Mouse (Mus musculus) embryonic facial prominence, embryonic 15.5 days (tissue): Measurements from ENCODE around the gene Skil. TPM values are rescaled to one million over a fixed set of nuclear protein-coding genes. Genes with fewer than 3 reads are reported as not detected.

Experiments
- ATAC-seq: fragments of 200-750 bp; cut with Nextera tagmentation; 2 replicates; pipeline ENCODE4 v1.8.0; 2017; ENCODE audit warnings: low read depth, moderate TSS enrichment; ENCODE audit not compliant: insufficient number of reproducible peaks, low FRiP score, low TSS enrichment
- H3K27ac ChIP-seq: fragments of 300-500 bp; sonication (generic); replicated peaks from 2 replicates; pipeline ENCODE4 v1.5.1; 2015; ENCODE audit warnings: mild to moderate bottlenecking, inconsistent platforms
- H3K27me3 ChIP-seq: fragments of 300-500 bp; sonication (generic); 2 replicates; pipeline ENCODE4 v1.6.1; 2015; ENCODE audit warnings: inconsistent platforms
- H3K36me3 ChIP-seq: fragments of 300-500 bp; sonication (generic); 2 replicates; pipeline ENCODE4 v1.6.1; 2015; ENCODE audit warnings: mild to moderate bottlenecking, inconsistent platforms
- H3K4me1 ChIP-seq: fragments of 300-500 bp; sonication (generic); 2 replicates; pipeline ENCODE4 v1.6.1; 2015; ENCODE audit warnings: inconsistent platforms
- H3K4me2 ChIP-seq: fragments of 300-500 bp; sonication (generic); replicated peaks from 2 replicates; pipeline ENCODE4 v1.6.1; 2015; ENCODE audit warnings: mild to moderate bottlenecking, inconsistent platforms
- H3K4me3 ChIP-seq: fragments of 300-500 bp; sonication (generic); replicated peaks from 2 replicates; pipeline ENCODE4 v1.5.1; 2015; ENCODE audit warnings: mild to moderate bottlenecking, inconsistent platforms
- H3K9ac ChIP-seq: fragments of 300-500 bp; sonication (generic); 2 replicates; pipeline ENCODE4 v1.6.1; 2015; ENCODE audit warnings: inconsistent platforms
- H3K9me3 ChIP-seq: fragments of 300-500 bp; sonication (generic); replicated peaks from 2 replicates; pipeline ENCODE4 v1.6.1; 2016; ENCODE audit warnings: inconsistent platforms
- WGBS: fragments of 180-500 bp; shearing (Covaris S2); methylation state at CpG from one replicate; pipeline ENCODE4 v1.1.7; 2015; 5-methylcytosine and 5-hydroxymethylcytosine counted together
- polyA plus RNA-seq: library from polyadenylated mRNA; unstranded; fragments of >200 nt; fragmentation: Nextera tagmentation; extraction: Ambion mirVana; gene quantifications from 2 replicates; pipeline ENCODE4 v1.2.1, GENCODE M21; 2015

Gene Skil
- polyA plus RNA-seq, 1 experiment from 2014 or later: 15.8 TPM

DNA sequence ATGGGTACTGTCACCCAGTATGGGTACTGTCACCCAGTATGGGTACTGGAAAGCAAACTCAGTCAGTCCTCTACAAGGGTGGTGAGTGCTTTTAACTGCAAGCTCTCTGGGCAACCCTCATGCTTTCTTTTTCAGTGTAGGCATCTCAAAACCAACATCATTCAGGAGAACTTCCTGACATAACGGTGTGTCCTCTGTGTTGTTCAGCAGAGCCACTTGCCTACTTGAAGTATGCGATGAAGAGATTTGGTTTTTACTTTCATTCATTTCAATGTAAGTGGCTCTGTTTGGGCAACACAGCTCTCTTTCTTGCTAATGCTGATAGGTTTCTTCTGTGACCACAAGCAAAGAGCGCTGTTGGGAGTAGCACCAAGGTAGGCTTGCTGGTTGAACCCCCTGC lies 9.9 kb upstream of the Skil start:
- Histone ChIP-seq H3K9me3 (no peaks in the 10 kb centered on the region), H3K27me3 (no peaks in the 10 kb centered on the region), H3K9ac (no peak overlapping the region), H3K4me2 (no peak overlapping the region), H3K4me1 (peaks cover 10% of the 10 kb centered on the region), H3K4me3 (no peak overlapping the region), H3K36me3 (no peaks in the 10 kb centered on the region), H3K27ac (no peak overlapping the region)
- ATAC-seq: no peak
- 87% methylated on average over 3 of the region's 3 CpGs for WGBS

DNA sequence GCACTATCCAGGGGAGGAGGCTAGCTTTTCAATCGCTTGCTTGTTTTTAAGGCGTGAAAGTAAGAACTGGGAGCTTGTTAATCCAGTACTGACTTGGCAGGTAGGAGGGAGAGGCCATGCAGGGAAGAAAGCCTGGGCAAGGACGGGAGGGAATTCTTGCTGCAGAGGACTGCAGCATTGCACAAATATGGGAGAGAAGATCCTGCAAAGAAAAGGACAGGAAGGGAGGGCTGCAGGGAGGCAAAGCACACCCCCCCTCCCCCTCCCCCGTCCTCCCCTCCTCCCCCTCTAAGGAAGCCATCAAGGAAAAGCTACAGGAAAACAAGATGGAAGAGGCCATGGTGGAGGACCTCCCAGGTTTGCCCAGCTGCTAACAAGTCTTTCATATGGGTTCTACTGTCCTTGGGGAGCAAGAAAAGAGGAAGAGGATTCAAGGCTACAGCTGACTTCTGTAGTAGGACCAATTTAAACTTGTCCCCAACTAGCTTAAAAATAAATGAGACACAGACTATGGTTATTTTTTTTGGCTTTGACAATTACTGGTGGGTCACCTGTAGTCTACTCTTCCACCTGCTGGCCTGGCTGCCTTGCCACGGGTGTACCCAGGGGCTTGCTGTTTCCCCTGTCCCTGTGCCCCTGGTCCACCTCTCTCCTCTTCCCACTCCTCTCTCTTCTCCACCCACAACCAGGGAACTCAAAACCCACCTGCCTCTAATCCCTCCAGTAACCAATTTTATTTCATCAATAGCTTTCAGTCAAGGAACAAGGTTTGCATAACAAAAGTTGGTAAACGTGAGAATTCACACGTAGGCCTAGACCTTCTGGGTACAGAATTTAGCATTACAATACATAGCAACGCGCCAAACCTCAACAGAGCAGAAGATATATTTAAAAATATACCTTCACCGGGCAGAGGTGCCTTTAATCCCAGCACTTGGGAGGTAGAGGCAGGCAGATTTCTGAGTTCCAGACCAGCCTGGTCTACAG lies 5.8 kb upstream of the Skil start:
- ATAC-seq: no peak
- H3K27ac ChIP-seq: no peak overlapping the region
- H3K4me2 ChIP-seq: no peak overlapping the region
- 44% methylated on average over 10 of the region's 10 CpGs for WGBS
- H3K4me1 ChIP-seq: peaks cover 7% of the 10 kb centered on the region
- H3K27me3 ChIP-seq: no peaks in the 10 kb centered on the region
- H3K36me3 ChIP-seq: no peaks in the 10 kb centered on the region
- H3K9me3 ChIP-seq: no peaks in the 10 kb centered on the region
- H3K4me3 ChIP-seq: no peak overlapping the region
- H3K9ac ChIP-seq: no peak overlapping the region

GRCm38 (mm10) chr3:31089956-31090355 lies 4.9 kb upstream of the Skil start:
- H3K4me1 ChIP-seq: peaks cover 5% of the 10 kb centered on the region; the same call in 1 of the 2 replicates
- 57% methylated on average over 7 of the region's 7 CpGs for WGBS
- no peaks in the 10 kb centered on the region for H3K36me3 ChIP-seq
- no peaks in the 10 kb centered on the region for H3K9me3 ChIP-seq
- no peak overlapping the region for H3K27ac ChIP-seq
- no peak for ATAC-seq
- H3K27me3 ChIP-seq: no peaks in the 10 kb centered on the region
- no peak overlapping the region for H3K9ac ChIP-seq
- H3K4me3 ChIP-seq: no peak overlapping the region
- H3K4me2 ChIP-seq: no peak overlapping the region

- peak overlapping the region; percentile 67 for H3K4me2 ChIP-seq
- H3K4me3 ChIP-seq: peak overlapping the region; percentile 70
- ATAC-seq: no peak
- peak overlapping the region; percentile 98 for H3K27ac ChIP-seq
- 0 out of 2 replicates have a peak overlapping the region, but pooled peaks have one; percentile 4 for H3K9ac ChIP-seq
- no peaks in the 10 kb centered on the region for H3K9me3 ChIP-seq
- 4% methylated on average over 13 of the region's 13 CpGs for WGBS
- peaks cover 20% of the 10 kb centered on the region for H3K4me1 ChIP-seq
- H3K27me3 ChIP-seq: no peaks in the 10 kb centered on the region
- no peaks in the 10 kb centered on the region for H3K36me3 ChIP-seq
Measured at GRCm38 (mm10) chr3:31093196-31093595, 1.7 kb upstream of the Skil start.

DNA sequence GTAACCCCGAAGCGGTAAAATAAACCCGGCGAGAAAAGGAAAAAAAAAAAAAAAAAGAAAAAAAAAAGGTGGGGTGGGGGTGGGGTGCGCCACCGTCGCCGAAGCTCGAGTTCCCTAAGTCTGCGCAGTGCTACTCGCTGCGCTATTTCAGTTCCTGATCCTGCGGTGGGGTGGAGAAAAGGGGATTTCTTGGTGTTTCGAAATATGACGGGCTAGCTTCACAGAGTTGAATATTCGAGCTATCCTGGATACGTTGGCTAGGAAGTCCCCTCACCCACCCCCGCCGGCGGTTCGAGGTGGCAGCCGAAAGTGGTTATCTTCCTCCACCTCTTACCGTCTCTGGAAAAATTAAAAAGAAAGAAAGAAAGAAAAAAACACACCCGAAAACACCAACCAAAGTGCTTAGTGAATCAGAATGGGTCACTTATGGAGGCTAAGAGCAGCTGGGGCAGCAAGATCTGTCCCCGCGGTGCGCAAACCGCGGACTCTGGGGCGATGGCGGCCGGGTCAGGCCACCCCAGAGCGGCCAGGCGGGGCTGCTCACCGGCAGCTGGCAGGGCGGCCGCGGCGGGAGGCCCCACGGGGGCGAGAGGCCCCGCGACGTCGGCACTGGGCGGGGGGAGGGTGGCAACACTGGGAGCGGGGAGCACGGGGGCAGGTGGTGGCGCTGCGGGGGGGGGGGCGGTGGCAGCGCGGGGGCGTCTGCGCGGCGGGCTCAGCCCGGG lies 1.1 kb upstream of the Skil start:
- peak overlapping the region; percentile 21; the same call in 1 of the 2 replicates for H3K9ac ChIP-seq
- WGBS: under 1% methylated on average over 48 of the region's 58 CpGs
- ATAC-seq: peak; percentile 72

GRCm38 (mm10) chr3:31095179-31095490 lies 277 bp downstream of the Skil start:
- Histone ChIP-seq H3K4me3 (peak overlapping the region; percentile 70), H3K9ac (peak overlapping the region; percentile 45), H3K4me2 (peak overlapping the region; percentile 67), H3K9me3 (no peaks in the 10 kb centered on the region), H3K27ac (peak overlapping the region; percentile 98), H3K4me1 (peaks cover 30% of the 10 kb centered on the region), H3K36me3 (no peaks in the 10 kb centered on the region), H3K27me3 (no peaks in the 10 kb centered on the region)
- under 1% methylated on average over 35 of the region's 39 CpGs for WGBS
- ATAC-seq: no peak; the same call in 1 of the 2 replicates

More for the DNA sequence above, 1.1 kb upstream of the Skil start:
- peaks cover 22% of the 10 kb centered on the region for H3K4me1 ChIP-seq
- H3K27me3 ChIP-seq: no peaks in the 10 kb centered on the region
- H3K4me2 ChIP-seq: peak overlapping the region; percentile 67
- H3K36me3 ChIP-seq: no peaks in the 10 kb centered on the region
- H3K27ac ChIP-seq: peak overlapping the region; percentile 98
- peak overlapping the region; percentile 70 for H3K4me3 ChIP-seq
- no peaks in the 10 kb centered on the region for H3K9me3 ChIP-seq

GRCm38 (mm10) chr3:31095491-31096154 lies 765 bp downstream of the Skil start:
- Histone ChIP-seq H3K4me1 (peaks cover 31% of the 10 kb centered on the region), H3K27ac (peak overlapping the region; percentile 98), H3K27me3 (no peaks in the 10 kb centered on the region), H3K9me3 (no peaks in the 10 kb centered on the region), H3K36me3 (no peaks in the 10 kb centered on the region), H3K4me2 (peak overlapping the region; percentile 67), H3K9ac (peak overlapping the region; percentile 45), H3K4me3 (peak overlapping the region; percentile 70)
- WGBS: under 1% methylated on average over 31 of the region's 33 CpGs
- ATAC-seq: 0 out of 2 replicates have a peak, but pooled peaks have one; percentile 4

DNA sequence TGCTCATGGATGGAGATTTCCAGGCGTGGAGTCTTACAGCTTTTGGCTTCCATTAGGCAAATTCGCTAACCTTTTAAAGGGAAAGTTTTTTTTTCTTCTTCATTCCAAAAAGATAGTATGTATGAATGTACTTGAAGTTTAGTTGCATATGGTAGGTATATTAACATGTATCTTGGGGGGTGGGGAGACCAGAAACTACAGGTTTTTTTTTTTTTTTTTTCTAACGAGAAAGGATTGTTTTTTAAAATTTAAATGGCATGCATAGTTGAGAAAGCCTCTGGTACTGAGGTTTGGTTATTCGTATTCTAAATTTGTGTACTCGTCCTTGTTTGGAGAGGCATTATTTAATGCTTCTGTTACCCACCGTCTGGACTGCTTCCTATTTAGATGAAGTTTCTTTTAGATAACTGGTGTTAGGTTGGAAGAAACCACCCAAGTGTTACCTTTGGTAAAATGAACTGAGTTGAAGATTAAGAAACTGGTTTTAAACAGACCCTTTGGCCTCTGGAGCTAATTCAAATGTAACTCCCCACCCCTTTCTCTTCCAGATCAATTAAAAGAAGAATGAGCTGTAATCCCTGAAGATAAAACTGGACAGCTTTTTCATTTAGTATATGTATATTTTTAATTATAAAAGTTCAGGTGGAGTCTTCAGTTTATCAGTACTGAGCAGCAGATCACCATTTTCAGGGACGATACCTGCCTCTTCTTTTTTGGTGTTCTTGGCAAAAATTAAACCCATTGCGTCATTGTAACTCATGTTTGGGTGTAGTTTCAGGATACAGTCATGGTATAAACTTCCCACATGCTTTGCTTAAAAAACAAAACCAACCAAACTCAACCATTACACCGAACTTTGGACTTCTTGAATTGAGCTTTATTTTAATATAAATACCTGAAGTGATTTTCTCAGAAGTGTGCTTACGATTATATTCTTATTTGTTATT lies 1.6 kb downstream of the Skil start:
- Histone ChIP-seq H3K4me3 (peak overlapping the region; percentile 70), H3K4me2 (peak overlapping the region; percentile 67), H3K27ac (peak overlapping the region; percentile 98), H3K9ac (no peak overlapping the region), H3K36me3 (no peaks in the 10 kb centered on the region), H3K27me3 (no peaks in the 10 kb centered on the region), H3K9me3 (no peaks in the 10 kb centered on the region), H3K4me1 (peaks cover 31% of the 10 kb centered on the region)
- WGBS: 34% methylated on average over 10 of the region's 10 CpGs
- ATAC-seq: no peak

- H3K4me1 ChIP-seq: peaks cover 31% of the 10 kb centered on the region
- no peak overlapping the region for H3K27ac ChIP-seq
- 0 out of 2 replicates have a peak overlapping the region, but pooled peaks have one; percentile 6 for H3K4me2 ChIP-seq
- H3K36me3 ChIP-seq: no peaks in the 10 kb centered on the region
- H3K27me3 ChIP-seq: no peaks in the 10 kb centered on the region
- no peaks in the 10 kb centered on the region for H3K9me3 ChIP-seq
- H3K4me3 ChIP-seq: no peak overlapping the region
- H3K9ac ChIP-seq: no peak overlapping the region
- no peak for ATAC-seq
- WGBS: 75% methylated on average over 13 of the region's 13 CpGs
Measured at GRCm38 (mm10) chr3:31097102-31097720, 2.4 kb downstream of the Skil start.

DNA sequence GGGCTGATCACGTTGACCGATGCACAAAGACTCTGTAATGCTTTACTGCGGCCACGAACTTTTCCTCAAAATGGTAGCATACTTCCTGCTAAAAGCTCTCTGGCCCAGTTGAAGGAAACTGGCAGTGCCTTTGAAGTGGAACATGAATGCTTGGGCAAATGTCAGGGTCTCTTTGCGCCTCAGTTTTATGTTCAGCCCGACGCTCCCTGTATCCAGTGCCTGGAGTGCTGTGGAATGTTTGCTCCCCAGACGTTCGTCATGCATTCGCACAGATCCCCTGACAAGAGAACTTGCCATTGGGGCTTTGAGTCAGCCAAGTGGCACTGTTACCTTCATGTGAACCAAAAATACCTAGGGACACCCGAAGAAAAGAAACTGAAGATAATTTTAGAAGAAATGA lies 3.1 kb downstream of the Skil start:
- ATAC-seq: no peak
- Histone ChIP-seq H3K27me3 (no peaks in the 10 kb centered on the region), H3K27ac (no peak overlapping the region), H3K4me1 (peaks cover 30% of the 10 kb centered on the region), H3K9me3 (no peaks in the 10 kb centered on the region), H3K9ac (no peak overlapping the region), H3K4me2 (0 out of 2 replicates have a peak overlapping the region, but pooled peaks have one; percentile 6), H3K4me3 (no peak overlapping the region), H3K36me3 (no peaks in the 10 kb centered on the region)
- WGBS: 72% methylated on average over 11 of the region's 11 CpGs
